Mouse (Mus musculus) lung, postnatal 0 days (tissue): ENCODE measurements around the gene Ppp2r2c.

ENCODE experiments used
- CTCF ChIP-seq: IDR thresholded peaks from 2 replicates; pipeline ENCODE4 v1.5.1; 2016; ENCODE audit warnings: antibody characterized with exemption, mild to moderate bottlenecking
- EP300 ChIP-seq: IDR thresholded peaks from 2 replicates; pipeline ENCODE4 v1.6.1; 2016; ENCODE audit warnings: antibody characterized with exemption, mild to moderate bottlenecking, control low read depth

DNA sequence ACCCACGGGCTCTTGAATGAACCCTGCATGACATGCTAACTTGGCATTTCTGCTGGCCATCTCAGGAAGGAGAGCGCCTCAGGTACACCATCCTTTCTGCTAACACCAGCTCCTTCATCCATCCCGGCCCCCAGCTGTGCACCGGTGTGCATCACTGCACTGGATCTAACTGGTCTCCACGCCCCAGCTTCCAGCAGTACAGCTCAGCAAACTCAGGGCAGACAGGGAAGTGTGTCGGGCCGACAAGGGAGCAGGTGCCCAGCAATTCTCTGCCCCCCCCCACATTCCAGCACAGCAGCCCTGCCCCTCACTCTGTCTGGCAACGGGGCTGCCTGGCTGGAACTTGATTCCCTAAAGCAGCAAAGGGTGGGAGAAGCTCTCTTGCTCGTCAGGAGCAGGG is 109.5 kb downstream of the Ppp2r2c start:
- no peak for TF ChIP-seq EP300
- no peak for TF ChIP-seq CTCF
